27 mouse cellular contexts compared by ENCODE assay signal in genomic region chr2:179946496-179946895, GRCm38 (mm10). TPM values are rescaled to one million over a fixed set of nuclear protein-coding genes. Genes with fewer than 3 reads are reported as not detected.
A peak's percentile ranks its signal among the peaks of the same experiment; 100 is the strongest.
DNase-seq lines count a peak whose midpoint lies in the region; ATAC-seq lines count a peak whose summit lies in the region.
"Had no signal": no experiment of that assay in that cellular context is flagged by ENCODE, and none has a peak within 500 bp of the region (broad histone marks: within the 10 kb centered on the region; RNA-seq: fewer than 3 reads in every experiment).

No protein-coding gene starts in this region.

- peaks cover 43% of the 10 kb centered on the region for H3K4me1 ChIP-seq in heart, embryonic 16.5 days (ENCODE audit: control insufficient read depth, insufficient read depth, low read length)
- peaks cover 69% of the 10 kb centered on the region for H3K4me1 ChIP-seq in heart, embryonic 10.5 days

- no peak for ATAC-seq in heart, embryonic 16.5 days (replicated peaks; ENCODE audit: extremely low read depth, insufficient read depth, low FRiP score)
- ATAC-seq: activated CD4-positive, CD25-positive, alpha-beta regulatory T cell, adult 4 months; forebrain, embryonic 15.5 days; hindbrain, embryonic 16.5 days; intestine, embryonic 15.5 days had no signal

- no peak overlapping the region for H3K4me3 ChIP-seq in heart, embryonic 16.5 days (ENCODE audit: low read length)
- H3K4me3 ChIP-seq in heart, embryonic 10.5 days, result no peak overlapping the region
- H3K4me3 ChIP-seq: embryonic facial prominence, embryonic 10.5 days; embryonic facial prominence, embryonic 13.5 days; erythroblast, embryonic 14.5 days; forebrain, embryonic 12.5 days; forebrain, embryonic 15.5 days; hindbrain, embryonic 12.5 days; intestine, embryonic 15.5 days had no signal

- no peaks in the 10 kb centered on the region for H3K36me3 ChIP-seq in heart, embryonic 16.5 days (ENCODE audit: control insufficient read depth, insufficient read depth)
- no peaks in the 10 kb centered on the region for H3K36me3 ChIP-seq in heart, embryonic 10.5 days
- H3K36me3 ChIP-seq: embryonic facial prominence, embryonic 10.5 days; embryonic facial prominence, embryonic 13.5 days; forebrain, embryonic 12.5 days; forebrain, embryonic 15.5 days; hindbrain, embryonic 12.5 days; intestine, embryonic 15.5 days had no signal

- no peaks in the 10 kb centered on the region for H3K27me3 ChIP-seq in heart, embryonic 16.5 days (ENCODE audit: control insufficient read depth, insufficient read depth, low read length)
- no peaks in the 10 kb centered on the region for H3K27me3 ChIP-seq in heart, embryonic 10.5 days (ENCODE audit: insufficient read depth, poor library complexity, severe bottlenecking)
- H3K27me3 ChIP-seq: embryonic facial prominence, embryonic 13.5 days; forebrain, embryonic 12.5 days; forebrain, embryonic 15.5 days; hindbrain, embryonic 12.5 days; intestine, embryonic 15.5 days had no signal

- DNase-seq in adrenal gland, adult (ENCODE audit: inconsistent age in 2 of 2, low spot score in 1 of 2), result peak; percentile 55 to 83
- no peak for DNase-seq in adrenal gland, adult 18-20 months (ENCODE audit: low spot score in 2 of 2)
- DNase-seq in adrenal gland, postnatal 14 days, result peak; percentile 62
- DNase-seq in adrenal gland, postnatal 4 days (ENCODE audit: low spot score in 2 of 2), result no peak
- no peak for DNase-seq in heart, embryonic 10.5 days (ENCODE audit: low spot score)
- peak; percentile 47 to 56 for DNase-seq in adrenal gland, postnatal 36 days
- DNase-seq: cerebellum, adult 11-12 months; cerebellum, adult 8-10 months; cerebellum, postnatal 10 days; cerebellum, postnatal 36 days; embryo, embryonic 11 days; gastrocnemius, postnatal 25 days; heart, adult 18-20 months; heart, postnatal 14 days; kidney, adult 11 months; kidney, adult 8-10 months had no signal

- WGBS in heart, embryonic 16.5 days, result 72% methylated on average over 6 of the region's 6 CpGs
- WGBS in heart, embryonic 10.5 days, result 78% methylated on average over 6 of the region's 6 CpGs

- H3K27ac ChIP-seq in heart, embryonic 16.5 days (ENCODE audit: low read length), result 0 out of 2 replicates have a peak overlapping the region, but pooled peaks have one; percentile 12
- H3K27ac ChIP-seq in heart, embryonic 10.5 days, result no peak overlapping the region
- H3K27ac ChIP-seq: embryonic facial prominence, embryonic 10.5 days; embryonic facial prominence, embryonic 13.5 days; forebrain, embryonic 12.5 days; forebrain, embryonic 15.5 days; hindbrain, embryonic 12.5 days; intestine, embryonic 15.5 days had no signal

- H3K9ac ChIP-seq in heart, embryonic 16.5 days (ENCODE audit: low read length), result no peak overlapping the region
- H3K9ac ChIP-seq: embryonic facial prominence, embryonic 13.5 days; forebrain, embryonic 12.5 days; forebrain, embryonic 15.5 days; hindbrain, embryonic 12.5 days; intestine, embryonic 15.5 days had no signal

- H3K9me3 ChIP-seq in heart, embryonic 16.5 days (replicated peaks; ENCODE audit: control insufficient read depth, low read length), result no peaks in the 10 kb centered on the region
- no peaks in the 10 kb centered on the region for H3K9me3 ChIP-seq in heart, embryonic 10.5 days
- H3K9me3 ChIP-seq: embryonic facial prominence, embryonic 10.5 days; embryonic facial prominence, embryonic 13.5 days; forebrain, embryonic 12.5 days; forebrain, embryonic 15.5 days; hindbrain, embryonic 12.5 days; intestine, embryonic 15.5 days had no signal

- 0 out of 2 replicates have a peak overlapping the region, but pooled peaks have one; percentile 9 for H3K4me2 ChIP-seq in heart, embryonic 16.5 days (ENCODE audit: low read depth, low read length)
- H3K4me2 ChIP-seq: embryonic facial prominence, embryonic 13.5 days; forebrain, embryonic 12.5 days; forebrain, embryonic 15.5 days; heart, embryonic 11.5 days; hindbrain, embryonic 12.5 days; intestine, embryonic 15.5 days had no signal

RNA-seq across cellular contexts. Expression of gene Taf4, which starts 29.9 kb away (rescaled TPM):
- 10 to 100 TPM; 17.2 to 19.9 TPM for total RNA-seq in adrenal gland, adult 18-20 months (2021)
- 20.7 and 21.6 TPM in 2 replicates for total RNA-seq in adrenal gland, postnatal 14 days (2021)
- total RNA-seq in adrenal gland, postnatal 4 days (2021), result 10 to 100 TPM; 22.7 to 26.0 TPM
- polyA plus RNA-seq in heart, embryonic 16.5 days (2015; fragmentation: Nextera tagmentation; extraction: Ambion mirVana), result 2.1 TPM in 2 replicates
- polyA plus RNA-seq in heart, embryonic 10.5 days (2016; fragmentation: Nextera tagmentation; extraction: Ambion mirVana), result 2.2 and 3.2 TPM in 2 replicates
- total RNA-seq in adrenal gland, postnatal 36 days (2021), result 10 to 100 TPM; 17.8 to 23.7 TPM

Comparison
In these comparisons a context has a peak if more than half of its experiments do, and no peak if none do; other contexts are left out.
1. DNase-seq: peak in adrenal gland, adult (2 of 2), adrenal gland, postnatal 14 days (single experiment) and adrenal gland, postnatal 36 days (2 of 2); none in adrenal gland, adult 18-20 months (0 of 2), adrenal gland, postnatal 4 days (0 of 2) and heart, embryonic 10.5 days (single experiment).